Mouse (Mus musculus) embryo, embryonic 9.5 days (tissue): ENCODE data around the gene Vmn1r58.
"Not testable (repeated sequence)": the region's sequence is repeated elsewhere in the genome, so short reads cannot be mapped to it uniquely, and the experiment has no call there.

ENCODE experiments used
- DNase-seq: peaks from one replicate; pipeline ENCODE4 v3.0.0-alpha.2; 2017; ENCODE audit errors: extremely low spot score

Vmn1r58 gene

DNA sequence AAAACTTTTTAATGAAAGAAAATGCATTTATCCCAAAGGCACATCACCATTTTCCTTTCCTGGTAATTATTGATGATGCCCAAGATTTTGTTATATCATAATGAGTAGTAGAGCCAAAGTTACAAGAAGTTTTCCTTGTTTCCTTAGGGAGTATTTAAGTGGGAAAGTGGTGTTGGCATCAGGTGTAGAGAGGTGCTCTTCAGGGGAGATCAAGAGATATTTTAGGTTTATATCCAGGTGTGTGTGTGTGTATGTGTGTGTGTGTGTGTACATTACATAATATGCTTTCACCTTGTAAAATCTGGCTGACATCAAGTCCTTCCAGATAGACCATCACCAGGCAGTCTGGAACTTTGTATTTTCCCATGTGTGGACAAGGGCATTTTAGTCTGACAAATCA, at the start of gene Vmn1r58:
TSS of gene Vmn1r58 (minus strand) at position 101 of the 400 bp plus-strand sequence.
- not testable (repeated sequence) for DNase-seq

DNA sequence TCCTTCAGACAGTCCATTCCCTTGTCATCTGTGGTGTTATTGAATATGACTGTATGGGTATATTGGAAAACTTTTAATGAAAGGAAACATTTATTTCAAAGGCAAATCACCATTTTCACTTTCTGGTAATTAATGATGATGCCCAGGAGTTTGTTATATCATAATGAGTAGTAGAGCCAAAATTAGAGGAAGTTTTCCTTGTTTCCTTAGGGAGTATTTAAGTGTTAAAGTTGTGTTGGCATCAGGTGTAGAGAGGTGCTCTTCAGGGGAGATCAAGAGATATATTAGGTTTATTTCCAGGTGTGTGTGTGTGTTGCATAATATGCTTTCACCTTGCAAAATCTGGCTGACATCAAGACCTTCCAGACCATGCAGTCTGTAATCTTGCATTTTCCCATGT, 43.5 kb upstream of the Vmn1r58 start, which contains the start of gene Vmn1r59:
TSS of gene Vmn1r59 (minus strand) at position 101 of the 400 bp plus-strand sequence.
- DNase-seq, result no peak

DNA sequence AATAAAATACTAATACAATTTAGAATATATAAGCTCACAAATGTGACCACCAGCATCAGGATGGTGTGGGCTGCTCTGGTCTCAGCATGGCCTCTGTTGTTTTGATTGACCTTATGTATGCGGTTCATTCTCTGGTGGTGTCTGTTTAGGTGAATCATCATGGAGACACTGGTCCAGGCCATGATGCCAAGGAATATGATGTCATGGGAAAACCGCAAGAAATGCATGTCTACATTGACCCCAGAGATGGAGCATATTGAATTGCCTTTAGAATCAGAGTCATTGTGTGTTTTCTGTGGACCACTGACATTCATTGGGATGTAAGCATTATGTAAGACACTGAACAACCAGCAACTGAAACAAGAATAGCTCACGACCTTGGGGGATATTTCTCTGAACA, 40.8 kb upstream of the Vmn1r58 start:
- DNase-seq, result not testable (repeated sequence)

- DNase-seq, result no peak
These were observed 35.4 kb upstream of the Vmn1r58 start for GRCm38 (mm10) chr7:5448627-5449026.

DNA sequence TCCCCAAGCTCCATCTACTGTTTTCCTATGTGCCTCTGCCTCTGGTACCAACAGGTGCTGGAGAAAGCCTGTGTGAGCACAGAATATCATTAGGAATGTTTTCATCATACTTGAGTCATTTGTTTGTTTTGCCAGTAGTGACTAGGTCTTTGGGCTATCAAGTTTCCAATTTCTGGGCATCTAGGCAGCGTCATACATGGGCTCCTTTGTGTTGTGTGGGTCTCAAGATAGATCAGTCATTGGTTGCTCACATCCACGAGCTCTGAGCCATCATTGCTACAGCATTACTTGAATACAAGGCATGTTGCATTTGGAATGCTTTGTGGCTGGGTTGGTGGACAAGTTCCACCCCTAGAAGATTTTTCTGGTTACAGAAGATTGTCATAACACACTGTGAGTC, 7.0 kb downstream of the Vmn1r58 start:
- no peak for DNase-seq

GRCm38 (mm10) chr7:5366724-5367123, 46.5 kb downstream of the Vmn1r58 start:
- no peak for DNase-seq

DNA sequence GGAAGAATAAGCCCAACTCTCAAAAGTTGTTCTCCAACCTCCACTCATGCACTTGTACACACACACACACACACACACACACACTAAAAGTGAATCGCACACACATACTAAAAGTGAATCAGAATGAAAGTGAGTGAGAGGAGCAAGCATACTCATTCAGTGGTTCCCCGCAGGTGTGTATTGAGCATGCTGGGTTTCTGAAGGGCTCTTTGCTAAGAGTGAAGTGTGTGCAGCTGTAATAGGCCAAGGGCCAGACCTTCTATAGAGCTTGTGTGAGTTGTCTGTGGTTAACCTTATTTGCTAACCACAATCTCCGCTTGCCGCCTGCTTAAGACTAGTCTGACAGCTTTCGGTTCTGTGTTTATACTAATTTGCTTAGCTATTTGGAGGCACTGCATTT, 49.6 kb downstream of the Vmn1r58 start:
- DNase-seq, result no peak
